Mouse (Mus musculus) gastrocnemius, postnatal 25 days (tissue): ENCODE measurements around the gene Cox16. TPM values are rescaled to one million over a fixed set of nuclear protein-coding genes. Genes with fewer than 3 reads are reported as not detected.
"Not testable (repeated sequence)": the region's sequence is repeated elsewhere in the genome, so short reads cannot be mapped to it uniquely, and the experiment has no call there.

ENCODE experiments used
- DNase-seq: peaks from one replicate; pipeline ENCODE4 v3.0.0; 2022
- long read RNA-seq, 2 experiments: library from polyadenylated mRNA; stranded (forward); transcript quantifications; one replicate each; pipeline ENCODE4 v2.0.0; 2021
- total RNA-seq, 2 experiments: library from RNA; stranded (reverse); gene quantifications; 1 replicate in 1 of 2; 2 replicates in 1 of 2; pipeline ENCODE4 v1.2.3; 2021

The Cox16 gene
- 10 to 100 TPM; 74.9 to 75.6 TPM for total RNA-seq
- long read RNA-seq, experiment 1, transcript Cox16-202 (4 exons, 668 nt) = major isoform, 61 of 126 reads
- long read RNA-seq, experiment 1, transcript Cox16-201 (4 exons, 2,007 nt) = minor isoform, 41 of 126 reads
- long read RNA-seq, experiment 1, transcript Cox16-206 (4 exons, 431 nt) = minor isoform, 16 of 126 reads
- long read RNA-seq, experiment 1, partial matches to known transcripts = 4 of 126 reads
- long read RNA-seq, experiment 1, other reads (novel, unspliced or antisense) = 3 of 126 reads
- long read RNA-seq, experiment 2, transcript Cox16-206 (4 exons, 431 nt) = minor isoform, 8 of 97 reads
- long read RNA-seq, experiment 2, transcript Cox16-201 (4 exons, 2,007 nt) = minor isoform, 35 of 97 reads
- long read RNA-seq, experiment 2, transcript Cox16-202 (4 exons, 668 nt) = major isoform, 52 of 97 reads
- long read RNA-seq, experiment 2, partial matches to known transcripts = 1 of 97 reads
- long read RNA-seq, experiment 2, other reads (novel, unspliced or antisense) = 1 of 97 reads

DNA sequence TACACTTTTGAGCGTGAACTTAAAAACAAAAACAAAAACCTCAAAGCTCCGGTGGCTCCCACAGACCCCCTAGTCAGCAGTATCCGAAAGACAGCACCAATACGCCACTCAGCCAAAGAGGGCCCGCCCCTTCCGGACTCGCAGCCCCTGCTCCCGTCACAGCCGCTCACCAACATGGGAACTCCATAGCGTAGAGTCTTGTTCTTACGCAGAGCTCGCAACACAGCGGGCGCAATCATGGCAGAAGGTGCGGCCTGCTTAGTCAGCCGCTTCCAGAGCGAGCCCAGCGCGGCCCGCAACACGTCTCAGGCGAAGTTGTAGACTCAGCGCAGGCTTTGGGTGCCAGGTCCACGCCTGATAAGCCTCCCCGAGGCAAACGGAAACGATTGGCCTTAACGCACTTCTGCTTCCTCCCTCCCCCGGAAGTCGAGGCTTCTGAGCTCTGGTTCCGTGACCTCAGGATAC is at the start of gene Cox16:
Gene Cox16, minus strand, starts transcription at position 401 of the 465 bp plus-strand sequence.
- peak; percentile 87 for DNase-seq

DNA sequence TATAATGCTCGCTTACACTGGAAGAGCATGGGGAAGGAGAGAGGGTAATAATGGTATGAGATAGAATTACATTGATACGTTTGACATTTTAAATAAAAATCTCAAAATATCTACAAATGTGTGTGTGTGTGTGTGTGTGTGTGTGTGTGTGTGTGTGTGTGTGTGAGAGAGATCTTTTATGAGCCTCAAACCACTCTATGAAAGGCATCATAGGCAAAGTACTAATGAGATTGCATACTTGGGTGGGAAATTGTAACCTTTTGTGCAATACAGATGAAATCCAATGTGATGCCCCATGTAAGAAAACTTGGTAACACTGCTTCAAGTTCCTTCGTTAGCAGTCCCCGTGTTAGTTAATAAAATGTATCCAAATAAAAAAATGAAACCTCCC is 48.1 kb upstream of the Cox16 start:
- DNase-seq = no peak

GRCm38 (mm10) chr12:81532316-81533028 is 47.5 kb upstream of the Cox16 start, which contains the start of the genes Gm20498 and Synj2bp:
Gene Gm20498 (minus strand): TSS chr12:81532905.
Gene Synj2bp (minus strand): TSS chr12:81532911.
- peak; percentile 73 for DNase-seq

DNA sequence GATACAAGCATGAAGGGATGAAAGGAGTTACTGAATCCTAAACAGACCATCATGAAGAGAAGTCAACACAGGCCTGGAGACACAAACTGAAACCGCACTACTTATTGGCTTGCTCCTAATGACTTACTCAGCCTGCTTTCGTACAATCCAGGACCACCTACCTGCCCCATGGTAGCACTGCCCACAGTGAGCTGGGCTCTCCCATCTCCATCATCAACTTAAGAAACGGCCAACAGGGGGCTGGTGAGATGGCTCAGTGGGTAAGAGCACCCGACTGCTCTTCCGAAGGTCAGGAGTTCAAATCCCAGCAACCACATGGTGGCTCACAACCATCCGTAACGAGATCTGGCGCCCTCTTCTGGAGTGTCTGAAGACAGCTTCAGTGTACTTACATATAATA is 45.7 kb upstream of the Cox16 start:
- DNase-seq = not testable (repeated sequence)

DNA sequence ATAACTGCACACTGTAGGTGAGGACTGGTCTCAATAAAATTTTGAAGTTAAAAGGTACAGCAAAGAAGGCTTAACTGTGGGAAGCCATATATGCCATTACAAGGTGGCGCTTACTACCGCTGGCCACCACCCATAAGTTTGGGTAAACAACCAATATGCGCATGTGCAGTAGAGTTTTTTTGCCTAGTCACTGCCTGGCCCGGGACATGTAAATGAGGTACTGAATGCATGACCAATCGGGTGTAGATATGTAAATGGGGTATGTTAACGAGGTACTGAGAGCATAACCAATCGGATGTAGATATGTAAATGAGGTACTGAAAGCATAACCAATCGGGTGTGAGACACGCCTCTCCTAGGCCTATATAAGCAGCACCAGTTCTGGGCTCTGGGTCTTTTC is 12.0 kb upstream of the Cox16 start:
- DNase-seq = not testable (repeated sequence)

GRCm38 (mm10) chr12:81490491-81490890 is 5.6 kb upstream of the Cox16 start:
- no peak for DNase-seq

- DNase-seq = no peak
Observed at GRCm38 (mm10) chr12:81485311-81485710, 384 bp upstream of the Cox16 start.

DNA sequence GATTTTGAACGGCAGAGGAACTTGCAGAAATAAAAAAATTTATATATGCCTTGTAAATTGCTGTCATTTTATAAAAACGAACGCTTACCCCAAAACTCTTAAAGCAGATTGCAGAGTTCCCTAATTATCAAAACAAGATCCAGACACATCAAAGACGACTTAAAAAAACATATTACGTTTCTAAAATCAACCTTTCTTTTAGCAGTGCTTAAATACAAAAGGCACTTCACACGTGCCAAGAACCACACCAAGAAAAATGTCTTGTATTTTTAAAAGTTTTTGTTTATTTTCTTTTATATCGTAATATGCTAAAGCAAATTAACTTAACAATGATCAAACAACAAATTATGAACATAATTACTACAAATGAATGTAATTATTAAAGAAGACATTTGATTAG is 715 bp downstream of the Cox16 start:
- no peak for DNase-seq

- DNase-seq = no peak
Observed at GRCm38 (mm10) chr12:81483656-81484055, 1.3 kb downstream of the Cox16 start.

DNA sequence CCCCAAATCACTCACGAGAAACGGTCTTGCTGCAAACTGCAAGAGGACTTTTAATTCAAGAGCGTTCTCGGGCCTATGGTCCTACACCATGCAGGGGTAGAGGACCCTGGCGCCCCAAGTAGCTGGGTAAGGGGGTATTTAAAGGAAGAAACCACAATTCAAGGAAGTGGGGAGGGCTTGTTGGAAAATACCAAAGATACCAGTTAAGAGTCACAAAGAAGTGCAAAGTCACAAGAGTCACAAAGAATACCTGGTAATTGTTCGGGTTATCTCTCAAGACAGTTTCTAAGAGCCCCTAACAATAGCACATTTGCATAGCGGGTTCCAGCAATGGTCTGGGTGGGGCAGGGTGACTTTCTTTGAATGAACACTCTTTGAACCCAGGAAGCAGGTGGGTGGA is 25.9 kb downstream of the Cox16 start:
- DNase-seq = not testable (repeated sequence)

- not testable (repeated sequence) for DNase-seq
Observed at GRCm38 (mm10) chr12:81438985-81439384, 45.9 kb downstream of the Cox16 start.

DNA sequence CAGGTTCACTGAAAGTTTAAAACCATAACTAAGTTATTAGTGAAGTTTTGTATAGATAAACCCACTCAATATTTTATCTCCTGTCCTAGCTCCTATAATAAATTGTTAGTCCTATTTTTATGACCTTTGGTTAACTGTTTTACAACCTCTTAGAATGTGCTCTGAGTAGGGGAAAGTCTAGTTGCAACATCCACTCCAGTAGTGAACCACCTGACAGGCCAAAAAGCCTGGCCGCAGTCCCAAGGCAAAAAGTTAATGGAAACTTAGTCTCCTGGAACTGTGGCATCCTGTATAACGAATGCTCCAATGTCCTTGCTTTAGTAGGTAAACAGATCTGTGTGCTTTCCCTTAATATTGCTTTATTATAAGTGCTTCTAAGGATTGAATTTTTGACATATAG is 50.1 kb downstream of the Cox16 start:
- not testable (repeated sequence) for DNase-seq

DNA sequence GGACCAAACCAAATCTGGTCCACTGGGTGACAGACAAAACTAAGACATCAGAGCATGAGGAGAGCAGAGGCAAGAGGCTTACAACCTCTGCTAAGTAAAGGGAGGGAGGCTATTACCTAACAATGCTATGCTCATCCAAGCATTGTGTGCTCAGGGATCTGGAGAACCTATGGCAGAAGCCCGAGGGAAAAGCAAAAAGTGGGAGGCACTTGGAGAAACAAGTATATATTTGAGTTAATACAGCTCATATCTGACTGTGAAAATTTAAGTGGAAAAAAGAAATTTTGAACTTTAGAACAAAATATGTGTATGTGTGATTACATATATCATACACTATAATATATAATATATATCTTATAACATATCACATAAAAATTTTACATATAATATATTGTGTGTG is 63.1 kb downstream of the Cox16 start, which contains the start of gene Adam4:
Gene Adam4, minus strand, starts transcription at position 101 of the 400 bp plus-strand sequence.
- no peak for DNase-seq

DNA sequence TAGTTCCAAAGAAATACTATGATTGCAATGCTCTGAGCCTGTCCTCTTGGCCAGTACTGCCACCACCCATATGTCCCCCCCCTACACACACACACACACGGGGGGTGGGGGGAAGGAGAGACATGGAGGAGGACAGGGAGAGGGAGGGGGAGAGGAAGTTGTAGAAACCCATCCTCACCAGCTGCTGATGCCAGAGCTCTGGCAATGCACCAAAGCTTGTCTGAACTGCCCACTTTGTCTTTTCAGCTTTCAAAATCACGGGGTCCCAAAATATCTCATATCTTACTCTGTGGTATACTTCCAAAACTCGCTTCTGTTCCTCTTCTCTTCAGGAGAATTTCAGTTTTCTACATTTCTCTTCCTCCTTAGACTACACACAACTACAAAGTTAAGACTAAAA is 71.7 kb downstream of the Cox16 start:
- no peak for DNase-seq

DNA sequence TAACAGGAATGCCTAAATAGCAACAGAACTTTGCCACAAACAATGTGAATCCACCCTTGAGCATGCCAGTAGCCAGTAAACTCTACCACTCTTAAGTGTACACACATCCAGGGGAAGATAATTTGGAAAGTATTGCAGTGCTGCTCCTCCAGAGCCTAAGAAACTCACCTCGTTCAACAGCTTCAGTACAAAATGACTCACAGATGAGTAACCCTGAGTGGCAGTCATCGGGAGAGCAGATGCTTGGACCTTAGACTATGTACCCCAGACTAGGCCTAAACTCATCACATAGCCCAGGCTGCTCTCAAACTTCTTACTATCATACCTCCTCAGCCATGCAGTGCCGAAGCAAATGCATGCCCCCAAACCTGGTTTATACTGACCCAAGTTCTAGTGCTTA is 76.0 kb downstream of the Cox16 start:
- DNase-seq = no peak

DNA sequence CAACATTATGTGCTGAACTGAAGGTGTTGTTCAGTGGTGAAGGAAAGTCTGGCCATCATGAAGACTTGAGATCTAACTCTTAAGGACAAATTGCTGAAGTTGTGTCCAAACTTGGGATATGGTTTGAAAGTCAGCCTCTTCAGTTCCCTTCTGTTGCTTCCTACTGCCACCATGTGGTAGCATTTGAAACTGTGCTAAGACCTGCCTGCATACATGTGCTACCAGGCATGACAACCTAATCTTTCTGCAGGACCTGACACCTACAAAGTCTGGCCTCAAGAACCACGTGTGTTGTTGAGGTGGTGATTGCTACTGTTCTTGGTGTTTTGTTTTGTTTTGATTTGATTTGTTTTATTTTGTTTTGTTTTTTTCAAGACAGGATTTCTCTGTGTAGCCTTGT is 82.7 kb downstream of the Cox16 start:
- DNase-seq = no peak

DNA sequence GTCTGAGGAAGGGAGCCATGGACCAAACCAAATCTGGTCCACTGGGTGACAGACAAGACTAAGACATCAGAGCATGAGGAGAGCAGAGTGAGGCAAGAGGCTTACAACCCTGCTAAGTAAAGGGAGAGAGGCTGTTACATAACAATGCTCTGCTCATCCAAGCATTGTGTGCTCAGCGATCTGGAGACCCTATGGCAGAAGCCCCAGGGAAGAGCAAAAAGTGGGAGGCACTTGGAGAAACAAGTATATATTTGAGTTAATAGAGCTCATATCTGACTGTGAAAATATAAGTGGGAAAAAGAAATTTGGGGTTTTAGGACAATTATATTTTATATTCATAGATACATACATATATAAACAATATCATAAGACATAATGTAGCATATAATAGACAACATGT is 105.6 kb downstream of the Cox16 start, which contains the start of gene Gm4787:
Gene Gm4787, minus strand, starts transcription at position 101 of the 400 bp plus-strand sequence.
- not testable (repeated sequence) for DNase-seq

GRCm38 (mm10) chr12:81333841-81334240 is 151.1 kb downstream of the Cox16 start:
- no peak for DNase-seq

DNA sequence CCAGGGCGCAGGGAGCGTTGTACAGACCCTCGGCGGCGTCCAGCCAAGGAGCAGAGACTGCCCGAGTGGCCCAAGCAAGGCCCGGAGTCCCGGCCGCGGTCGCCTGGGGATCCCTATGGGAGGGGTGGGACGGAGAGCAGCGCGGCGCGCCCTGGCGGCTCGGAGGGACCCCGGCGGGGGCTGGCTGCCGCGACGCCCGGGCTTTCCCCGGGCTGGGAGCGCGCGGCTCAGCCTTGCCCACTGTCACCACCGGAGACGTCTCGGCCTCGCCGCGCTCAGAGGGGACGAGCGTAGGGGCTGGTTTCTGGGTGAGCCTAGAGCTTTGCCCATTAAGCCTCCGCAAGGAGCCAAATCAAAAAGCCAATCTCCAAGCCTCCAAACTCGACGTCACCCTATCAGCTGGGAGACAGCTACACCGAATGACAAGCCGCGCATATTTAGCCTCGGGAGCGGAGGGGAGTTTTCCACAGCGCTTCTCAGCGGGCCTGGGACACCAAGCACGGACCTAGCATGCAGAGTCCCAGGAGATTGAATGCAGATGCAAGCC is 152.0 kb downstream of the Cox16 start, which contains the start of gene Slc8a3:
Gene Slc8a3, minus strand, starts transcription at position 306 of the 547 bp plus-strand sequence.
- peak; percentile 62 for DNase-seq

GRCm38 (mm10) chr12:81331937-81332874 is 152.7 kb downstream of the Cox16 start:
- DNase-seq = peak; percentile 29

DNA sequence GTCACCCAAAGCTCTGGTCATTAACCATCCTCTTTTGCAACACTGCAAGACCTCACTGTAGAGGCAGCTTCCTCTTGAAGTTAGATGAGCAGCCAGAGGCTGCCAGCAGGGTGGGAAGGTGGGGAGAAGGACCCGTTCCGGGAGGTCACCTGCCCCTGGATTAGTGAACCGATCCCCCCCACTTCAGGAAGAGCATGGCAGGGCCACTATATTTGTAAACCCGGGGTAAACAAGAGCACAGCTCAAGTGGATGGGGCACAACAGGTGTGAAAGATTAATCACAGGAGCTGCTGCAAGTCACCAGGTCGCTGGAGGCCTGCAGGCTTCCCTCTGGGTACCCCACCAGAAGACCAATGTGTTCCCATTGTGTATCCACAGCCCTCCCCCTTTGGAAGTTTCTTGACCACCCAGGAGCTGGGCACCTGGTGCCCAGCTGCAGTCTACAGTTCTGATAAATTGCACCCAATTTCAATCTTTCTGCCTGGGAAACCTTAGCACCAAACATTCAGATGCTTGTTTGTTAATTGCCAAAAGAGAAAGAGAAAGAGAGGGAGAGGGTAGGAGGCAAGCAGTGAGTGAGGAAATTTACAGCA is 153.8 kb downstream of the Cox16 start:
- DNase-seq = no peak
